Mouse (Mus musculus) heart, postnatal 0 days (tissue): ENCODE results near the gene Sntn. TPM values are rescaled to one million over a fixed set of nuclear protein-coding genes. Genes with fewer than 3 reads are reported as not detected.

ENCODE experiments used
- ATAC-seq: fragments of 200-750 bp; cut with Nextera tagmentation; 2 replicates; pipeline ENCODE4 v1.8.0; 2017; ENCODE audit warnings: low read depth, moderate number of reproducible peaks, moderate library complexity; ENCODE audit not compliant: insufficient read depth
- DNase-seq: peaks from one replicate; pipeline ENCODE4 v3.0.0-alpha.2; 2016; ENCODE audit warnings: low spot score
- H3K27ac ChIP-seq: fragments of 300-500 bp; sonication (generic); 2 replicates; pipeline ENCODE4 v1.5.1; 2014; ENCODE audit warnings: low read depth, mild to moderate bottlenecking
- H3K27me3 ChIP-seq: fragments of 300-500 bp; sonication (generic); 2 replicates; pipeline ENCODE4 v1.6.1; 2014; ENCODE audit warnings: low read length, mixed read lengths; ENCODE audit not compliant: control insufficient read depth, insufficient read depth
- H3K36me3 ChIP-seq: fragments of 300-500 bp; sonication (generic); replicated peaks from 2 replicates; pipeline ENCODE4 v1.6.1; 2014; ENCODE audit warnings: low read length, mixed read lengths; ENCODE audit not compliant: control insufficient read depth, insufficient read depth
- H3K4me1 ChIP-seq: fragments of 300-500 bp; sonication (generic); 2 replicates; pipeline ENCODE4 v1.6.1; 2014; ENCODE audit warnings: antibody characterized with exemption; ENCODE audit not compliant: control insufficient read depth, insufficient read depth
- H3K4me2 ChIP-seq: fragments of 300-500 bp; sonication (generic); 2 replicates; pipeline ENCODE4 v1.6.1; 2014; ENCODE audit warnings: low read depth, mild to moderate bottlenecking, low read length, moderate library complexity
- H3K4me3 ChIP-seq: fragments of 300-500 bp; sonication (generic); 2 replicates; pipeline ENCODE4 v1.5.1; 2014; ENCODE audit warnings: low read depth, low read length
- H3K9ac ChIP-seq: fragments of 300-500 bp; sonication (generic); replicated peaks from 2 replicates; pipeline ENCODE4 v1.6.1; 2014; ENCODE audit warnings: low read depth, low read length, mixed read lengths
- H3K9me3 ChIP-seq: fragments of 300-500 bp; sonication (generic); replicated peaks from 2 replicates; pipeline ENCODE4 v1.6.1; 2016; ENCODE audit warnings: low read length; ENCODE audit not compliant: control insufficient read depth
- CTCF ChIP-seq: IDR thresholded peaks from 2 replicates; pipeline ENCODE4 v1.5.1; 2016; ENCODE audit warnings: antibody characterized with exemption, control low read depth, low read depth
- EP300 ChIP-seq: IDR thresholded peaks from 2 replicates; pipeline ENCODE4 v1.6.1; 2016; ENCODE audit warnings: antibody characterized with exemption, low read depth
- WGBS: fragments of 180-500 bp; shearing (Covaris S2); extraction: QIAGEN DNeasy Blood & Tissue Kit; methylation state at CpG from one replicate; pipeline ENCODE4 v1.1.7; 2014; 5-methylcytosine and 5-hydroxymethylcytosine counted together
- polyA plus RNA-seq: library from polyadenylated mRNA; unstranded; fragments of >200 nt; fragmentation: Nextera tagmentation; extraction: Ambion mirVana; gene quantifications from 2 replicates; pipeline ENCODE4 v1.2.1, GENCODE M21; 2015
- total RNA-seq: library from RNA; depleted of rRNA; stranded (reverse); fragments of >200 nt; gene quantifications from 2 replicates; pipeline ENCODE4 v1.2.3, GENCODE M21; 2014; ENCODE audit warnings: low replicate concordance; rRNA removed

Sntn gene
- total and polyA plus RNA-seq, 2 experiments from 2014 or later = not detected

- no peak overlapping the region for H3K4me3 ChIP-seq
- no peak overlapping the region for H3K4me2 ChIP-seq
- H3K9me3 ChIP-seq = no peaks in the 10 kb centered on the region; the same call in 1 of the 2 replicates
- H3K27ac ChIP-seq = no peak overlapping the region
- H3K4me1 ChIP-seq = no peaks in the 10 kb centered on the region
- H3K9ac ChIP-seq = no peak overlapping the region
- no peaks in the 10 kb centered on the region for H3K27me3 ChIP-seq
- WGBS = 29% methylated on average over 4 of the region's 4 CpGs
- H3K36me3 ChIP-seq = no peaks in the 10 kb centered on the region
- DNase-seq = no peak
- TF ChIP-seq CTCF (no peak), EP300 (no peak)
- ATAC-seq = no peak
Observed at GRCm38 (mm10) chr14:13732263-13732662, 61.6 kb downstream of the Sntn start.

Other genes with a start within 250 kb of the Sntn start
- gene Gm281, start 243.6 kb downstream of the Sntn start, total RNA-seq = not detected in 2 replicates
- not detected in 2 replicates for gene Gm281, start 243.6 kb downstream of the Sntn start, polyA plus RNA-seq